Mouse (Mus musculus): ENCODE data around the gene Maml3.

The Maml3 gene

DNA sequence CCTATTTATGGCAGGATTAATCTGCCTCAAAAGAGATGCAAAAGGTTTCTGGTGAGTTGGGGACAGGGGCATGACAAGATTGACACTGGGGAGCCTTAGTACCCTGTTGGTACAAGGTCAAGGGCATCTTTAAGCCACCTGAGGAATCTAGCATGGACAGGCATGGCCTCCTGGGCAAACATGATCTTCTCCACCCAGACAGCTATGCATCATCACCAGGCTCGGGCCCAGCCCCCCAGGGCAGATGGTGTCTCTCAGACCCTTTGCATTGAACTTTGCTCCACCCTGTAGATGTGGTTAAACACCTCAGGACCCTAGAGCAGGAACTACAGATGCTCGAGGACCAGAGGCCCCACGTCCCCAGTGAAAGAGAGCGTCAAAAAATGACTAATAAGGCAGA is 444.8 kb downstream of the Maml3 start, which contains the start of gene Mgst2:
Gene Mgst2 (plus strand): TSS at position 301 of the 400 bp plus-strand sequence.
- no peak for DNase-seq (ENCODE audit: low read depth)

DNA sequence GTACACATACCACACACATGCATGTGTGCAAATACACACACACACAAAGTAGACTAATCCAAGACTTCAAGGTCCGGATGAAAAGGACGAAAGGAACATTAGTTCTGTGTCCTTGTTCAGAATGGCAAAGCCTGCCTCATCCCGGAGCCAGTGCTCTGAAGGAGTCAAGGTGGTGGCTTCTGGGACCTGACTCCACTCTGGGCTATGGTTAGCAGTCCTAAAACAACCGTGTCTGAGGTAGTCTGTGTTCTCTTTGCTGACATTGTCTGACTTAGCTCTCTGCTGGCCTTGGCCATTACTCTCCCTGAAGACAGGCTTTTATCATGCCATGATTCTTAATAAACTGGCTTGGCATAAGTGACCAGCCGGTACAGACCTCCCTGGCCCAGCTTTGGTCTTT is 445.5 kb downstream of the Maml3 start:
- no peak for DNase-seq (ENCODE audit: low read depth)

DNA sequence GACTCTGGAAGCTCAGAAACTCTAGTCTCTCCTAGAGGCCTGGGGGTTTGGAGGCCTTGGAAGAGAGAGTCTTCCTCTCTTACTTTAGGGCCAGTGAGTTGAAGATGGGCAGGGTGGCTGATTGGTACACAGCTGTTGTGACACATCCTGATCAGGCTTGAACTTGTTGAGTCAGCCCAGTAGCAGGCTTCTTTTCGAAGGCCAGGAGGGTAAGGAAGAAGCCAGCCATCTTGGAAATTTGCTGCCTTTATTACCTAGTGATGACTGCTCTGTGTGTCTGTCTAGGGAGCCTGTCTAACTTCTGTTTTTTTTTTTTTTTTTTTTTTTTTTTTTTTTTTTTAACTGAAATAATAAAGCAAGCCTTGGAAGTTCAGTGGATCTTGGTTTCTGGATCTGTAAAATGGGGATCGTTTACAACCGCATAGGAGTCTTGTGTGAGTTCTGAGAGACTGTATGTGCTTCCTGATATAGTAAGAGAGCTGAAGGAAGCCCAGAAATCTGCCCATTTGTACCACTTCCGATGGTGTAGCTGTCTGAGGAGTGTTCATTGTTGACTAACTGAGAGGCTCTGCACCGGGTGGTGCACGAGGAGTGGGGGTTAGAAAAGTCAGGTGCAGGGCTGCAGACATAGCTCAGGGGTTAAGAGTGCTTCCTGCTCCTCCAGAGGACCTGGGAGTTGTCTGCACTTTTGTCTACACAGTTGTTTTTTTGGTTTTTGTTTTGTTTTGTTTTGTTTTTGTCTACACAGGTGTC is 450.4 kb downstream of the Maml3 start:
- no peak for DNase-seq (ENCODE audit: low read depth)

DNA sequence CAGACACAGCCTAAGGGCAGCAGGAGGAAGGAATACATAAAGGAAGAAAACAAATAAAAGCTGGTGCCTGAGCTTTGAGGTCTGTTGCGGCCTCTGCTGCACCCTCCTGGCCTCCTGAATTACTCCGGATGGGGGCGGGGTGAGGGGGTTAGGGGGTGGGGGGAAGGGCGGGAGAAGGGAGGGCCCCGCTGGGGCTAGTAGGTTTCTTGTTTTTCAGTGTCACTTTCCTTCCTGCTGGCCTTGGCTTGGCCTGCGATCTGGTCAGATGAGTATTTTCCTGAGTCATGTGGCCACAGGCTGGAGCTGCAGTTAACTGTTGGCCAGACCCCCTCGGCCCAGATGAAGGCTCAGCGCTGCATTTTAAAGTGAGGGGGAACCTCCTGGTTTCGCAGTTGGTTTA is 452.2 kb downstream of the Maml3 start:
- DNase-seq (ENCODE audit: low read depth): peak; percentile 46

GRCm38 (mm10) chr3:51652292-51652691 is 452.6 kb downstream of the Maml3 start:
- DNase-seq (ENCODE audit: low read depth): peak; percentile 75

GRCm38 (mm10) chr3:51651149-51651548 is 453.7 kb downstream of the Maml3 start:
- peak; percentile 76 for DNase-seq (ENCODE audit: low read depth)

- DNase-seq (ENCODE audit: low read depth): no peak
Observed at GRCm38 (mm10) chr3:51649986-51650385, 454.9 kb downstream of the Maml3 start.

DNA sequence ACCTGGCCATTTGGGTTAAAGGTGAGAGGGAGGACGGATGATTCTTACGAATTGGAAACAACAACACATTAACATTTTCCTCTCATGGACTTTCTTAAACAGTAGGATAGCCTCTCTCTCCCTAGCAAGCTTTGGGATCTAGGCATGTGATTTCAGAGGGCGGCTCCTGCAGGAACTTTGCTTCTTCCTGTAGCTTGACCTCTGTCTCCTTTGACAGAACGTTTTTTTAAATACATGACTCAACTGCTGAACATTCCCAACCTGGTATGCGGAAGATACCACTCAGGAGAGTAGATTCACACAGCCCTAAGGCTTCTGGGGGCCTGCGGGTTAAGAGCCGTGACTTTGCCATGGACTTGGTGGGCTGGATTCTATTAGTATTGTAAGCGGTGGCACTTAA is 455.4 kb downstream of the Maml3 start:
- DNase-seq (ENCODE audit: low read depth): no peak

GRCm38 (mm10) chr3:51648037-51648664 is 456.7 kb downstream of the Maml3 start:
- peak; percentile 91 for DNase-seq (ENCODE audit: low read depth)

DNA sequence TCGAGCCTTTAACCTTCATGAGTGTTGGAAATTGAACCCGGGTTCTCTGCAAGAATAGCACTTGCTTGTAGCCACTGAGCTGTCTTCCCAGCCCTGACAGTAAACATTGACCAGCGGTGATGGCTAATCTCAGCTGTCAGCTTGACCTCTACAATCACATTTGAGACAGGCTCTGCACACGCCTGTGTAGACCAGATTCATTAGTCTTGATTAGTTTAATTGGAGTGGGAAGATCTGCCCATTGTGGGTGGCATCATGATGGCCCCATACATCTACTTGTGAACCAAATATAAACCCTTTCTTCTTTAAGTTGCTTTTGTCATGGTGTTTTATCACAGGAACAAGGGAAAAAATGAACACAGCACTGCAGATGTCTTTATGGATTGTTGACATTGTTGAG is 457.5 kb downstream of the Maml3 start:
- DNase-seq (ENCODE audit: low read depth): no peak

DNA sequence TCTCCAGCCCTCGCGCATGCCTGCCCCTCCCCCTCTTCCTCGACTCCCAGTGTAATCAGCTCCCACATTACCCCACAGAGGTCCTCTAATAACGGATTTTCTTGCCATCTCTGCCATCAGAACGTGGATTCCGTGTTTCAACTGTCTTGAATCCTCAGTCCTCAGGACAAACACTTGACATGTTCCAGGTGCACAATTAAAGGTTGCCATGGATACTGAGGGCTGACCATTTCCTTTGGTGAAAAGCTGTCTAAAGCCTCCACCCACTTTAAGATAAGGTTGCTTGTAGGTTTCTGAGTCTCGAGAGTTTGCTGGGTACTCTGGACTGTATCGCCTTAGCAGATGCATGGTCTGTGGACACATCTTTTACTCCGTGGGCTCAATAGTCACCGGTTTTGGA is 458.6 kb downstream of the Maml3 start:
- DNase-seq (ENCODE audit: low read depth): no peak

- no peak for DNase-seq (ENCODE audit: low read depth)
Observed at GRCm38 (mm10) chr3:51645484-51645883, 459.4 kb downstream of the Maml3 start.

GRCm38 (mm10) chr3:51638260-51638659 is 466.6 kb downstream of the Maml3 start:
- no peak for DNase-seq (ENCODE audit: low read depth)

DNA sequence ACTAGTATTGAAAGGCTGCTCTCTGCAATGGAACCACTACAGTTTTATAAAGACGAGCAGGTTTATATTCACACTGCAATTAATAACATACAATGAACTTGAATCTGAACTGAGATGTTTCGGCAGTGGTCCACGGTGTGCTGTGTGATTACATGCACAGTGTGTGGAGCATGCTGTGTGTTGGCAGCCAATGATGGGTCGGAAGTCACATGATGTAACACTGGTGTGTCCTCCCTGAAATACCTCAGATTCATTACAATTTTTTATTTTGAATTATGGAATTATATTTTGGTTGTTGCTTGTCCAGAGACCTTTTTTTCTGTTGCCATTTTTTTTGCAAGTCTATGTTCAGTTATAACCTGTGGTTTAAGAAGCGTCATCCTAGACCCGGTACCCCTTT is 467.6 kb downstream of the Maml3 start:
- DNase-seq (ENCODE audit: low read depth): no peak

DNA sequence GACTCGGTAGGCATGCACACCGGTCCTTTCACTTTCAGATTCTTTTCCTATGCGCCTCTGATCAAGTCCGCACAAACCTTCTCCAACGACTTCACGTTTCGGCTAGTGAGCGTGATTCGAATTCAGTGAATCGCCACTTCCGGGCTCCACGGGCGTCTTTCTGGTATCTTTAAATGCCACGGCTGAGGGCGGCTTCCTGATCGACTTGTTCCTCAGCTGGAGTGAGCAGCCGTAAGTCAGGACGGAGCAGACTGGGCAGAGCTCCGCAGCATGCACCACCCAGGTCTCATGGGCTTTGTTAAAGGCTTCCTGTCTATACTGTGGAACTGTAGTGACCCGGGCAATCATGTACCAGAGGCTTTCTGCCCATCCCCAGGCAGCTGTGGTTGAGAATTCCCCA is 468.2 kb downstream of the Maml3 start:
- DNase-seq (ENCODE audit: low read depth): no peak

DNA sequence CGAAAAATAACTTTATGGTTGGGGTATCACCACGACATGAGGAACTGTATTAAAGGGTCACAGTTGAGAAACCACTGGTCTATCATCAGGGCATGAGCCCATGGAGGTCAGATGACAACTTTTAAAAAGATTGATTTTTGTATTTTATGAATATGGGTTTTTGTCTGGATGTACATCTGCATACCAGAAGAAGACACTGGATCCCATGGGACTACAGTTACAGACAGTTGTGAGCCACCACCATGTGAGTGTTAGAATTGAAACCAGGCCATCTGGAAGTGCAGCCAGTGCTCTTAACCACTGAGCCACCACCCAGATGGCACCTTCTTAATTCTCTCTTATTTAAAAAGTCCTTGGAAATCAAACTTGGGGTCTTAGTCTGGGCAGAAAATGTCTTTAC is 468.9 kb downstream of the Maml3 start:
- no peak for DNase-seq (ENCODE audit: low read depth)

Measured in NIH3T3 (cell line).